Mouse (Mus musculus): ENCODE results near the gene Sat1.

DNA sequence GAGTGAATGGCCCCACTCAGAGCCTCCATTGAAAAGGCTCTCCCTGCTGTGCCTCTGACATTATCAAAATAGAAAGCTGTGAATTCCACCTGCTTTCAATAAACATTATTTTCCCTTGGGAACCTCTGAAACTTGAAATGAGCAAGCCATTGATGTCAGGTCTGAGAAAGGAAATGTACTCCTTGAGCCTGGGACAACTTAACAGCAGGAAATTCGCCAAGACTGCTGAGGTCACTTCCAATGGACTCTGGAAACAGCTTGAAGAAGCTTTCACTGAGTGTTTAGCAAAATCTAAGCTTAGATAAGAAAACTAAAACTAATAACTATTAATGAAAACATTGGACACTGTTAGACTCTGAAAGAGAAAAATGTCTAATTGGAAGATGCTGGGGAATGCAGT is 7.6 kb downstream of the Sat1 start:
- TF ChIP-seq CTCF (conservative IDR thresholded peaks at IDR 0.05; ENCODE audit: insufficient read depth, insufficient read length, low read depth, low read length) (no peak), POLR2A (IDR thresholded peaks at IDR 0.05; ENCODE audit: low read depth, low read length) (no peak)
